Mouse (Mus musculus): ENCODE data around the gene Pde8a.

DNA sequence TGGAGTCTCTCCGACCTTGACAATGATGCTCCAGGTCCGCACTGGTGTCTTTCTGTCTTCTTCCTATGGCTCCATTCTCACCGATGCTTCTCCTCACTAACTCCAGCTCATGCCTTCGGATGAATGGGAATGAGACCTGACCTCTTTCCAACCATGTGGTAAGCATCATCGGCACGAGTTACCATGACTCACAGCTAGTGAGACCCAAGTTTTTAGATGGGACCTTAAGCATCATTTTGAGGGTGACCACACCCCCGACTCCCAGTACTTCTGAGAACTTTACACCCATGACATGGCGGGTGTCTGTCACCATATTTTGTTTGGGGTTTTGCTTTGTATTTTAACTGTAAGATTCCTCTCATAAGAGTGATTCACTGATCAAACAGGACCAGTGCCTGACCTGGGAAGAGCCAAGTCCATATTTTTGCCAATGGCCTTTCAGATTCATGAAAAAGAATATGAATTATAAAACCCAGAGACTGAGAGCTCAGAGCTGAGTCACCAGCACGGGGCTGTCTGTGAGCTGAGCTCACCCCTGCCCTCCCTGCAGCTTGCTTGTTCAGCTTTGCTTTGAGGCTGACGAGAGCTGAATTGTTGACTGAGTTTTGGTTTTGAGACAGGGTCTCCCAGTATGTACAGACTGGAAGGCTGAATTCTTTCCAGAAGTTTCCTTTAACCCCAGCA is 30.8 kb upstream of the Pde8a start:
- no peak for TF ChIP-seq POLR2A (IDR thresholded peaks at IDR 0.05; ENCODE audit: extremely low read depth, insufficient read depth, low read length)
- TF ChIP-seq CTCF (IDR thresholded peaks at IDR 0.05; ENCODE audit: extremely low read depth, insufficient read depth, low read length): no peak
